Mouse (Mus musculus): Measurements from ENCODE around the gene Pole3.
A peak's percentile ranks its signal among the peaks of the same experiment; 100 is the strongest.

The Pole3 gene

DNA sequence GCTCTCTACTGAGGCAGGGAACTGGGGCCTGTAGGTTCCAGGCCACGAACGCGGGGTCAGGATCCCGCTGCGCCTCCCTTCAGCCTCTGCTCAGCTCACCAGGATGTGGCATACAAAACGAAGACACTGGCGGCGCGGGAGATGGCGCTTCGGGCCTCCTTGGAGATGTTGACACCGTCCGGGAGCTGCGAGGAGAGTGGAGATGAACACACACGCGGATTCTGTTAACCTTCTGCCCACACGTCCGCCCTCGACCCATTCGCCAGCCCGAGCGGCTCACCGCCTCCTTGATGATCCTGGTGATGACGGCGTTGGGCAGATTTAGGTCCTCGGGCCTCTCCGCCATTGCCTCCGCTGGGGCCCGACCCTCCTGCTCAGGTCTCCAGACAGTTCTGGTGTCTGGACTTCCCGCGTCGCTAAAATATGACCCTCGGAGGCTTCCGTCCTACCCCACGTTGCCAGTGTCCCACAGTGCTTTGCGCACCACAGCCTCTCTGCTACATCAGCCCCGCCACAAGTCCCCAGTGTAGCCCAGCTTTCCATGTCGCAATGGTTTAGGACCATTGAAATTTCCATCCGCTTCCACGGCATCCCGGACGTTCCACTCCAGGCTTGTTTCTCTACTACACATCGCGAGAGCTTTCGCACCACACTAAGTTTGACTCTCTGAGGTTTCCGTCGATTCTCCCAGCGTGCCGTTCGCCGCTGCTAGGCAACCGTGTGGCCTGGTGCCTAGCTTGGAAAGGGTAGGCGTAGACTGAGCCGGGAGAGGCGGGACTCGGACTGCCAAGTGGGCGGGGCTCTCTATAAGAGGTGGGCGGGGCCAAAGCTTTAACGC lies at the start of gene Pole3, which contains the start of gene 4933430I17Rik:
Gene Pole3 (minus strand): TSS at position 418 of the 838 bp plus-strand sequence.
Gene 4933430I17Rik (plus strand): TSS at position 719 of the 838 bp plus-strand sequence.
- peak; percentile 97 to 98 for DNase-seq

DNA sequence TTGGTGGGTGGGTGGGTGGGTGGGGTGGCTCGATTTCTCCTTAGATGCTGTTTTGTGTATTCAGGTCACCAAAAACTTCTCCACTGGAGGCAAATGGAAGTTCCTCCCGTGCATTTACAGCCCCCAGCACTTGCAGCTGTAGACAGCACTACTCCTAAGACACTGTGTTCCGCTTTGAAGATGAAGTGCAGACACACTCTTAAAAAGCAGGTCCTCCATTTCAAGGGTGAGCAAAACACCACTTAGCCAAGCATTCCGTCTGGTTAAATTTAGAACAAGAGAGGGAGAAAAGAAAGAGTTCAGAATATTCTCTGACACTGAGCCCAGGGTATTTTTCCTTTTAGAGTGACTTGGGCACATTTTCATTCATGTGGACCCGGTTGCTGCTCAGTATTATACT lies 45.2 kb upstream of the Pole3 start:
- no peak for DNase-seq

DNA sequence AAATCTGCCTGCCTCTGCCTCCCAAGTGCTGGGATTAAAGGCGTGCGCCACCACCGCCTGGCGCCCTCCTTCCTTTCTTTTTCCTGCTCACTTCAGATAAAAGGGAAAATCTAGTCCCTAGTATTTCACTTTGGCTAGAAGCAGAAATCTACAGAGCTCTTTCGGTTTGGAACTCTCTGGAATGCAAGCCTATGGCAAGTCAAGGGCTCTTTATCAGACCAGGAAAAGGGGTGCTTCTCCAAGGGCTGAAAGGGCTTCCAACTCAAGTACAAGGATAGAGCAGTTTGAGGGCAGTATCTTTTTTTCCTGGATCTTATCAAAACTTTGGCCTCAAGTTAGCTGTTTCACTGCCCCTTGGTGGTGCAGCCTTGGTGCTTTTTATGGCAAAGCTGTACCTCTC lies 44.7 kb upstream of the Pole3 start:
- DNase-seq, result no peak

DNA sequence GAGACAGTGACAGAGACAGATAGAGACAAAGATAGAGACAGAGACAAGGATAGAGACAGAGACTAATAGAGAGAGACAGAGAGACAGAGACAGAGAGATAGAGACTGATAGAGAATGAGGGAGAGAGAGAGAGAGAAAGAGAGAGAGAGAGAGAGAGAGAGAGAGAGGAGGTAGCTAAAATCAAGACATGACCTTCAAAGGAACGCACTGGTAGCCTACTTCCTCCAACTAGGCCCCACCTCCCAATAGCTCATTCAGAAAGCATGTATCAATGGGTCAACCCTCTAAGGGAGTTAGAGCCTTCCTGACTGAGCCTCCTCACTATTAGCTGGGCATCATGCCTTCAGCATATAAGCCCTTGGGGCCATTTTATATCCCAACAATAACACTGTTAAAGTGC lies 43.5 kb upstream of the Pole3 start:
- no peak for DNase-seq

DNA sequence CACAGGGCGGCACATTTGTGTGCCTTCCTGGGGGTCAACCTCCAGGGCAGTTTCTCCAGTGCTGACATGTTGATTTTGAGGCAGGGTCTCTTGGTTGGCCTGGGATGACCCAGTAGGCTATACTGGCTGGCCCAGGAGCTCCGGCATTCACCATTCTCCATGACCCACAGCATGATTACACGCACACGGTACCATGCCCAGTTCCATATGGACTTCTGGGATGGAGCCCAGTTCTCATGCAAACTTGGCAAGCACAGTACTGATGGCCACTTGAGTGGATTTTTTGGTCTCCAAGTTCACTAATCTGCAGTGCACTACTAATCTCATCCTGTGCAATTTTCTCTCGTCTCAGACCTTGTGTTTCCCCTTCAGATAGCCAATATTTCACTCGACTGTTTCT lies 42.8 kb upstream of the Pole3 start:
- peak; percentile 72 to 77 for DNase-seq

DNA sequence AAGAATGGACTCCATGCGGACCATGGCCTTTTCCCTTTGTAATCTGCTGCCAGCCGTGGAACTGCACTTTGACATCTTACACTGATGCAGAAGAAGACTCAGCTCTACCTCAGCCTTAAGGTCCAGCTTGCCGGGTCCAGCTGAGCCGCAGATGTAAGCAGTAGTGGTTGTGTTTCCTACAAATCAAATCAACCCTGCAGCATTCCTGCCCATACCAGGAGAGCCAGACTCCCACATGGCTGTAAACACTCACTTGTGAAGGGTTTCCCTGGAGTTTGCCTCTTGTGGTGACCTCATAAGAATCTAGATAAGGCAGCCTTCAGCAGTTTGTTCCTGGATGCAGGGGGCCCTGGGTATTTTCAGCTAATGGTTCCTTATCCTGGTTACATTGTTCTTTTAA lies 41.7 kb upstream of the Pole3 start:
- DNase-seq, result no peak

DNA sequence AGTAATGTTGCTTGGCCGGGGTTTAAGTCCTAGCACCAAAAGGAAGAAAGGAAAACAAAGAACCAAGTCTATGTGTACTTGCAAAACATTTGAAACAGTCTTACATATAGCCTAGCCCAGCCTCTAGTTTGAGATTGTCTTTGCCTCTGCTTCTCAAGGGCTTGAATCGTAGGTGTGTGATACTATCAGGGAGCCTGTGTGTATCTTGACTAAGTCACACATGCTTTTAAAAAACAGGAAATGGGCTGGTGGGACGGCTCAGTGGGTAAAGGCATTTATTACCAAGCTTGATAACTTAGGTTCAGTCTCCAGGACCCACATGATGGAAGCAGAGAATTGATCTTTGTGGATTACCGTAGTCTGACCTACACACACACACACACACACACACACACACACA lies 37.1 kb upstream of the Pole3 start:
- no peak for DNase-seq

DNA sequence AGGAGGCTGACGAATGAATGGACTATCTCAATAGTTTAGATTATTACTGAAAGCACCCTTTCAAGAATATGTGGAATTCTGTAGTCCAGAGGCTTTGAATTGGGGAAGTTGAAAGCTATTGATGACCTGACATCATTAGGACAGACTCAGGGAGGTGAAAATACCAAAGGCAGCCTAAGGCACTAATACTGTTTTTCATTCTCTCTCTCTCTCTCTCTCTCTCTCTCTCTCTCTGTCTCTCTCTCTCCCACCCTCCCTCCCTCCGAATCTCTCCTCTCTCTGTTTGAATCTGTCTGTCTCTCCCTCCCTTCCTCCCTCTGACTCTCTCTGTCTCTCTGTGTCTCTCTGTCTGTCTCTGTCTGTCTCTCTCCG lies 36.7 kb upstream of the Pole3 start:
- no peak for DNase-seq

DNA sequence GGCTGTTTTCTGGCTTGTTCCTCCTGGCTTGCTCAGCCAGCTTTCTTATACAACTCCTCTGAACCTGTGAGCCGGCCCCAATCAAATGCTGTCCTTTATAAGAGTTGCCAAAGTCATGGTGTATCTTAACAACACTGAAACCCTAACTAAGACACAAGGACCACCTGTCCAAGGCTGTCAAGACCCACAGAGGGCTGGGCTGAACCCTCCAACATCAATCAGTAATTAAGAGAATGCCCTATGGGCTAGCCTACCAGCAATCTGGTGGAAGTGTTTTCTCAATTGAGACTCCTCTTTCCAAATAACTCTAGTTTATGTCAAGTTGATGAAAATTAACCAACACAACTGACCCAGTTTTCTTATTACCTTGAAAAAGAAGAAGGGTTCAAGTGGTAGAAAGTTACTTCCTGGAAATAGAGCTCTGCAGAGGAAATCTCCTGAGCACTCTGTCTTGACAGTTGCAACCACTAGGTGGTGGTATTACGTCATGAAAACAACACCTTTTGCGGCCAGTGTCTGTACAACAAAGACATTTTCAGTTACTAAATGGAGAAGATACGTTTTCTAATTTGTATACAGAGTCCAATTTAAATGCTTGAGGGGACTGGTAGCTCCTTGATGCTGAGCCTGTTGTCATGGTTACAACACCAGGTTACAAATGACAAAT lies 36.2 kb upstream of the Pole3 start:
- peak; percentile 71 to 85 for DNase-seq

DNA sequence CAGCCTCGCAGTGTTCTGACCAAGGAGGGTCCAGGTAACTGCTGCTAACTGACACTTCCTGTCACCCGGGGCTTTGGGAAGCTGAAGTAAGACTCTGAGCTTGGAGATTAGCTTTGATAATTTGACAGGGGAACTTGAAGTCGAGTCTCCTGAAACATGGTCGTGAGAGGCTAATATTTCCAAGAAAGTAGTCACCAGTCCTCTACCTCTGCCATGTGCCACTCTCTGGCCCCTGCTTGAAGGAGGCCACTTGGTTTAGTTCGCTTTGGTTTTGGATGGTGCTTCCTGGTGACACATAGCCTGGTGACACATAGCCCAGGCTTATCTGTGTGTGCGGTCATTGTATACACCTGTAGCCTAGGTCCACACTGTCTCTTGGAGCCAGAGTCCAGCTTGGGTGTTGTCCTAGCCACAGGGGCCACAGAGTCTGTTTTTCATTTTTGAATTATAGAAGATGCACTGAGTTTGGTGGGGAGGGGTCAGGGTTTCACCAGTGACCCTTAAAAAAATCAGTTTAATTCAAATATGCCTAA lies 35.0 kb upstream of the Pole3 start, which contains the start of gene Rgs3:
Gene Rgs3 (plus strand): TSS at position 51 of the 533 bp plus-strand sequence.
- DNase-seq, result no peak

DNA sequence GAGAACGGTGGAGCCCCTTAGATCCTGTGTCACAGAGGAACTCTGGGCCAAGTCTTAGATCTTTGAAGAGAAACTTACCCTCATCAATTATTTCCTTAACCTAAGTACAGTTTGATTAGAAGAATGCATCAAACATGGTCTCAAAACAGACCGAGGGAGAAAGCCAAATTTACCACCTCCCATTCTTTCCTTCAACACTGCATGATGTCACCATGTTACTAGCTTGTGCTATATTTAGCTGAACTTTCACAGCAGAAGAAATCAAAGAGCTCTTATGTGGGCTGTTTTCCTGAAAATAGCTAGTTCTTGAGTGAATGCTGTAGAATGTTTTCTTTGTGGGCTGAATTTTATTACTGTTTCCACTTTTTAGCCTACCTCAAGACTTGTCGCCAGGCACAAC lies 32.6 kb upstream of the Pole3 start:
- no peak for DNase-seq

DNA sequence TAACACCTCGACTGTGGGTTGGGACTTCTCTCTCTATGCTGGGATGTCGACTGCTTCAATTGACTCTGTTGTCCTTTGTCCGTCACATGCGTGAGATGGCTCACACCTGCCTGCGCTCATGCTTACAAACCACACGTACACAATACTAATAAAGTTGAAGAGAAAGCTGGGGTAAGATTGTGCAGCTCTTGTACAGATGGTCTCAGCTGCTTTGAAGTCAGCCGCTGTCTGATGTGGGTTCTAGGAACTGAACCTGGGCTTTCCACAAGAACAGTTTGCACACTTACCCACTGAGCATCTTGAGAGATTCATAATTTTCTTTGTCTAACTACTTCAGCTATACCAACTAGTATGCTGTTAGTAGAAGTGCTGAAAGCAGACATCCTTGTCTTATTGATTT lies 27.1 kb upstream of the Pole3 start:
- no peak for DNase-seq

DNA sequence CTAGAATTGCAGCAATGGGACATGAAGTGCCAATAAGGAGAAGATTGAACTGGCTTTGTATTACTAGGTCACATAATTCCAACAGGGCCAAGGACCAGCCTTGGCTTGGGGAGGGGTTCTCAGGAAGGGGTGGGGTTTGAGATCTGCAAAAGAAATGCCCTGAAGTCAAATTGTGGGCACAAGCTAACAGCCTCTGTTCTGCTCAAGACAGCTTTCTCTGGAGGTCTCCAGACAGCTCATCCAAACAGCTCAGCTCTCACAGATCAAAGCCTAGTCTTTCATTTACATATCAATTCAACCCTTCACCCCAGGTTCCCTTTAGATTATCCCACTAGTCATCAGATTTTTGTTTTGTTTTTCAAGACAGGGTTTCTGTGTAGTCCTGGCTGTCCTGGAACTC lies 19.9 kb upstream of the Pole3 start:
- DNase-seq, result no peak

DNA sequence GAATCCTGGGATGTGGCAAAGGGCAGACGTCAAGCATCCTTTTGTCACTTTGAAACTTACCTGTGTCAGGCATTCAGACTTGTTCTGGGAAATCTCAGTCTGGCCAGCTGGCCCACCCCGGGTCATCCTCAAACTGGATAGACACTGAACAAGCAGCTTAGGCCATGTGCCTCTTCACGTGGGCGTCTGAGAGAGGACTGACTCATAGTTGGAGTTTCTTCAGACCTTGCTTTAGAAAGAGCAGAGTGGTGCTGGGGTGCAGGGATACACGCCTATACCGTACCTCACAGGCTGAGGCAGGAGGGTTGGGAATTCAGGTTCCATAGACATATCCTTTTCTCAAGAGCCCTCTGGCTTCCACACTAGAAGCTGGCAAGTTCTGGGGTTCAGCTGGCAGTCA lies 18.9 kb upstream of the Pole3 start:
- no peak for DNase-seq

DNA sequence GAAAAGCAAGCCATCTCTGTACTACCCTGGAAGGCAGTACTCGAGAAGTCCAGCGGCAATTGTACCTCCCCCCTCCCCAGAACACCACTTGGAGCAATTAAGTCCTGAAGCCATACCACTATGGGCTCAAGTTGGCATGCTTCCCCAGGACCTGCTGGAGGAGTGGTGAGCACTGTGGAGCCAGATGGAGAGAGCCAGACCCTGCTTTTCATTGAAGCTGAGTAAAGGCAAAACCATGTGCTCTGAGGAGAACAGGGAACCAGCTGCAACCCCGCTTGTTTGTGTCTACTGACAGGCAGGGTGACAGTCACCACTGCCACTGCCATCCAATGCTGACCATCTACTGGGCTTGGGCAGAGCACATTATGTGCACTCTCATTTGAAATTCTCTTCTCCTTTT lies 16.9 kb upstream of the Pole3 start:
- no peak for DNase-seq

DNA sequence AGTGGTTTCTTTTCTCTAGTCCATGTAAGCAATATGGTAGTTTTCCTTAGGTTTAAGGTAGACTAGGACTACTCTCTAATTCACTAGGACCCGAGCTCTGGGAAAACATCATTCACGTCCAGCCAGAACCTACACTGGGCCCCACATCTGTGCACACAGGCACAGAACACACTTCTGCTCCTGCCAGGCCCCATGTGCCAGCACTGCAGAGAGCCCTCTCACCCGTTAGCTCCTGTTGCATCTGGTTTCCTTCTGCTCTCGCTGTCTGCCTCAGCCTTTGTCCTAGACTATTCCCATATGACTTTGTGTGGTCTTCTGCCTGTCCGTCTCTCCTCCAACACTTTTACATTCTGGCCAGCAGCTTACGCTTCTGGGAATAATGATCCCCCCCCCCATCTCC lies 8.9 kb upstream of the Pole3 start:
- no peak for DNase-seq

DNA sequence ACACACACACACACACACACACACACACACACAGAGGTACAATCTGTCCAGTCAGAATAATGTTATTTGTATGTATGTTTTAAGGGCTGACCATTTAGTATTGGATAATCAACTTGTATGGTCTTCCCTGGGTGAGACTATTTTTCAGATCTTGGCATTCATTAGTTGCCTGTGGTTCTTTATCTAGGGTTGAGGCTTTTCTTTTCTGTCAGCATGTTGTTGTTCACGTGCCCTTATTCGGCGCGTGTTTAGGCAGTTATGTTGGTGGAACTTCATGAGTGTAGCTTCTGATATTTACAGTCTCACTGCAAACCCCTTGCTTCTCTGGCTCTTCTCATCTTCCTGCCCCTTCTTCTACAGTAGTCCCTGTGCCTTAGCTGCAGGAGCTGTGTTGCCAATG lies 2.8 kb upstream of the Pole3 start:
- no peak for DNase-seq

DNA sequence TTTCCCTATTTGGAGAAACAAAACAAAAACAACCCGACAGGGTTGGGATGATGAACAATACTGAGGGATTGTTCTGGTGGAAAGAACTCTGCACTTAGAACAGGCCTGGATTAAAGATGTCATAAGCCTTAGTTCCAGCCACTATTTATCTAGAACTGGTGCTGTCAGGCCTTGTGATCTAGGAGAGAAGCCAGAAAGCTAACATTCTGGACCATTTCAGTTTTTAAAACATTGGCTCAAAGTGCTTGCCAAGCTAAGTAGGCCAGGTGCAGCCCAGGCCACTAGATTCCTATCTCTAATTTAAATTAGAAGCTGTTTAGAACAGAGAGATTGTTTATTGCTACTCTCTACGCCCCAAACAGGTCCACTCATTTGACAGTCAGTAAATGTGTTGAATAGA lies 1.4 kb upstream of the Pole3 start:
- DNase-seq, result no peak

DNA sequence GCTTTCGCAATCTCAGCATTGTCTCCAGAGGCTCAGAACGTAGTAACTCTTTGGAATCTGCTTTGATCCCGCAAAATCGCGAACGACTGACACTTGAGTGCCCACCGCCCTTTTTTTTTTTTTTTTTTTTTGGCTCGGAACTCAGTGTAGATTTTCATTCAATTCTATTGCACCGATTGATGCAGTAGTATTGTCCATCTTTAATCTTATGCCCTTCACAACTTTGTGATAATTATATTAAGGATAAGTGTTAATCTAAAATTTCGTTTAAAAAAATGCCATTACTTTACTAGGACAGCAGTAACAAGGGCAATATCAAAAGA lies 582 bp upstream of the Pole3 start:
- DNase-seq, result no peak

DNA sequence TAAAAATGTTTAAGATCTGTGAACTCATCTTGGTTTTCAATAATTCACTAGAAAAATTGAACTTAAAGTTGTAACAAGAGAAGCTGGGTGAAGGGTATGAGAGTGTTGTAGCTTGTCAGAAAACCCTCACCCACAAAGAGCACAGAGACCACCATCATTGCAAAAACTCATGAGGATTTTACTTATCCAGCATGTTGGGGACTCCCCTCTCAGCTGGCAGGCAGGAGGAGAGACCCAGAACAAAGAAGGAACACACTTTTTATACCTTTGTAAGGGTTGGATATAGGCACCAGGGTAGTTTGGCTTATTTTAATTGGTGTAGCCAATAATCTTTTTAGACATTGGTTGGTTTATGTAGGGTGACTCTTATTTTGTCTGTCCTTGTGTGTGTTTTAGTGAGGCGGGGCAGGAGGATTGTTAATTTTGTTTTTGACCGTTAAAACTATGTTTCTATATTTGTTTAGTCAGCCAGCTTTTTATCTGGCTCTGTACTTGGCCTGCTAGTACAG lies 3.9 kb downstream of the Pole3 start:
- DNase-seq, result no peak

DNA sequence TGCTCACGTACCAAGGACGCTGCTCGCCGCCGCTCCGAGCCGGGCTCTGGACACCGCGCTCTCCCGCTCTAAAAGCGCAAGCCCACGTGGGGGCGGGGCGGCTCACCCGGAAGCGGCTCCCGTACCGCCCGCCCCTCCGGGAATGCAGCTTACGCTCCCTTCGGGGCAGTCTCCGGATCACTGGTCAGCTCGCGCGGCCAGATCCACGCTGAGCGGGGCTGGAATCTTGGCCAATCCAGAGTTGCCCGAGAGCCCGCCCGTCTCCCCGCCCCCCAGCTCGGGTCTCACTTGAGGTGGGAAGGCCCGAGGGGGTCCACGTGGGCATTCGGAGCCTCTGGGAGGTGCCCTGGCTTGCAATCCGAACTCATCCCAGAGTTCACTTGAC lies 5.0 kb downstream of the Pole3 start, which contains the start of gene Alad:
Gene Alad (minus strand): TSS at position 70 of the 385 bp plus-strand sequence.
- peak; percentile 89 to 94 for DNase-seq

DNA sequence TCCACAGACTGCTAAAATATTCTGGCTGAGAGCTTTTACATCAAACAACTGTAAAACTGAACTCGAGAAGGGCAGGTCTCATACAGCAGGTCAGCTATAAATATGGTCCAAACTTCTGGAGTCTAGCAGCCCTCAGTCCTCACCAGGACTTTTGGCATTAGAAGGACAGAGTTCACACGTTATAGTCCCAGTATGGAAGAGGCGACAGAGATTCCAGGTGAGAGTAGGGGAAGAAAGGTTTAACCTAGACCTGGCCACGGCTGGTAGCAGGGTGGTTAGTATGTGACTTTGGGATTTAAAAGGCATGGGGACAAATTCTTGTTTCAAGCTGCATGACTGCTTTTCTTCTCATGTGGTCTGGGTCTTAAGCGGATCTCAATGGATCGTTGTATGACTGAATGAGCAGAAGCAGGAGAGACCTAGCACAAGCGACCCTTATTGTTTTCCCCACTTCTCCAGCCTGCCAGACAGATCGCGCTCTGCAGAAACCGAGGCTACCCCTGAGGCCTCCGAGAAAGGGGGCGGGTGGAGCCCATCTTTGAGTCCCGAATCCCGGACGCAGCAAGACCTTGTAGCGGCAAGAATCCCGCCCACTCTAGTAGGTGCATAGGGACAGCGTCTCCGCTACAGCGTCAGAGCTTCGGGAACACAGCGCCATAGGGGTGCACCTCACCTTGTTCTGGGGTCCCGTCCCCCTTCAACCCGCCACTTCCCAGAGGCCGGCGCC lies 5.6 kb downstream of the Pole3 start:
- no peak for DNase-seq

DNA sequence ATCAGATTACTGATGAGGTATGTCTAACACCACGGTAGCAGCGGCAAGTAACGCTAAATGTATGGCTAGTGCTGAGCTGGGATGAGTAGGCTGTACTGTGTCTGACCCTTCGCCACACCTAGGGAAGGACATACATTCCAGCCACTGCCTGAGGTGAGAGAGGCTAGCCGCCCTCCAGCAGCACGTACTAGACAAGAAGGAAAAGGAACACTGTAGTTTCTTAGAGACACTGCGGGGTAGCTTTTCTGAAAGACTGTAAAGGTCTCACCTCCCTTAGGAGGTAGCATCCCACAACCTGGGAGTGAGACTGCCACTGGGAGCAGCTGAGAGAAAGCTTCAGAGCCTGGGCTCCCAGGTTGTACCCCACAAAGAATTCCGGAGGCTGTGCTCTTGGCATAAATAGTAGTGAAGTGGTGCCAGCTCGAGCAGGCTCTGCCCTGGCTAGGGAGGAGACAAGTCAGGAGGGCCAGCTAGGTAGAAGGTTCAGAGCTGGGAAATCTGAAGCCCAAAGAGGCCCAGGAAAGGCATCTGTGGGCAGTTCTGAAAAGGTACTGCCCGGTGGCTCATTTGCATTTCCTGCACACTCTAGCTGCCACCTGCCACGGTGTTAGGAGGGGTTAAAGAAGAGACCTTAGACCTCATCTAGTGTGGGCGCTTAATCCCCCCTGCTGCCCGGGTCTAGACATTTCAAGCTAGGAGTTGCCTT lies 6.3 kb downstream of the Pole3 start:
- peak; percentile 80 to 83 for DNase-seq
